Mouse (Mus musculus) embryonic facial prominence, embryonic 14.5 days (tissue): ENCODE data around the gene Ikbip. TPM values are rescaled to one million over a fixed set of nuclear protein-coding genes. Genes with fewer than 3 reads are reported as not detected.

ENCODE experiments used
- ATAC-seq: fragments of 200-750 bp; cut with Nextera tagmentation; 2 replicates; pipeline ENCODE4 v1.8.0; 2017; ENCODE audit warnings: low read depth, moderate number of reproducible peaks, moderate TSS enrichment
- DNase-seq: peaks from one replicate; pipeline ENCODE4 v3.0.0-alpha.2; 2015; ENCODE audit warnings: low spot score
- H3K27ac ChIP-seq: fragments of 300-500 bp; sonication (generic); replicated peaks from 2 replicates; pipeline ENCODE4 v1.5.1; 2014; ENCODE audit warnings: low read depth, mild to moderate bottlenecking, low read length, moderate library complexity
- H3K27me3 ChIP-seq: fragments of 300-500 bp; sonication (generic); replicated peaks from 2 replicates; pipeline ENCODE4 v1.6.1; 2014; ENCODE audit warnings: low read length; ENCODE audit not compliant: control insufficient read depth, insufficient read depth
- H3K36me3 ChIP-seq: fragments of 300-500 bp; sonication (generic); 2 replicates; pipeline ENCODE4 v1.6.1; 2014; ENCODE audit warnings: low read length, mixed read lengths; ENCODE audit not compliant: control insufficient read depth, insufficient read depth
- H3K4me1 ChIP-seq: fragments of 300-500 bp; sonication (generic); 2 replicates; pipeline ENCODE4 v1.6.1; 2014; ENCODE audit warnings: antibody characterized with exemption, low read length; ENCODE audit not compliant: control insufficient read depth, insufficient read depth
- H3K4me2 ChIP-seq: fragments of 300-500 bp; sonication (generic); 2 replicates; pipeline ENCODE4 v1.6.1; 2014; ENCODE audit warnings: low read depth, mild to moderate bottlenecking, low read length, moderate library complexity, mixed read lengths
- H3K4me3 ChIP-seq: fragments of 300-500 bp; sonication (generic); 2 replicates; pipeline ENCODE4 v1.5.1; 2014; ENCODE audit warnings: low read depth, mild to moderate bottlenecking, low read length
- H3K9ac ChIP-seq: fragments of 300-500 bp; sonication (generic); 2 replicates; pipeline ENCODE4 v1.6.1; 2014; ENCODE audit warnings: low read depth, mild to moderate bottlenecking, low read length, moderate library complexity, mixed read lengths
- H3K9me3 ChIP-seq: fragments of 300-500 bp; sonication (generic); 2 replicates; pipeline ENCODE4 v1.6.1; 2016; ENCODE audit warnings: low read length; ENCODE audit not compliant: control insufficient read depth
- WGBS: fragments of 180-500 bp; shearing (Covaris S2); extraction: QIAGEN DNeasy Blood & Tissue Kit; methylation state at CpG from one replicate; pipeline ENCODE4 v1.1.7; 2014; 5-methylcytosine and 5-hydroxymethylcytosine counted together
- polyA plus RNA-seq: library from polyadenylated mRNA; unstranded; fragments of >200 nt; fragmentation: Nextera tagmentation; extraction: Ambion mirVana; gene quantifications from 2 replicates; pipeline ENCODE4 v1.2.1, GENCODE M21; 2014

Ikbip gene
- polyA plus RNA-seq, 1 experiment from 2014 or later: 79.6 TPM

DNA sequence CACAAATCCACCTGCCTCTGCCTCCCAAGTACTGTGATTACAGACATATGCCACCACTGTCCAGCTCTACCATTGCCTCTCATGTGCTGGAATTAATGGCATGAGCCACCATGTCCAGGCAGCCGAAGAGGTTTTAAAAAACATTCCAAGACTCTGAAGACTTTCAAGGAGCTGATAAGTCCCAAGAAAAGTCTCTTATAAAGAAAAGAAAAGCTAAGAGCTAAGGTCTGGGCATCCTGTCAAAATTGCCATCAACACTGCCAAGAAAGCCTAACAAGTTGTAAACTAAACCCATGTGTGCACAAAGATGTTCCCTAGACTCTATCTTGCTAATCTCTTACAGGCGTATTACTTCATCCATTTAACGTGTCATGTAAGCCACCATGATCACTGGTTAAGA is 9.4 kb upstream of the Ikbip start:
- DNase-seq: peak; percentile 85
- H3K4me3 ChIP-seq: no peak overlapping the region
- H3K4me2 ChIP-seq: no peak overlapping the region
- H3K27me3 ChIP-seq: no peaks in the 10 kb centered on the region
- H3K36me3 ChIP-seq: peaks cover 46% of the 10 kb centered on the region
- H3K9ac ChIP-seq: no peak overlapping the region
- ATAC-seq: no peak
- H3K4me1 ChIP-seq: no peaks in the 10 kb centered on the region
- no peaks in the 10 kb centered on the region for H3K9me3 ChIP-seq
- 0 out of 2 replicates have a peak overlapping the region, but pooled peaks have one; percentile 21 for H3K27ac ChIP-seq
- WGBS: 55% methylated on average over 3 of the region's 3 CpGs

DNA sequence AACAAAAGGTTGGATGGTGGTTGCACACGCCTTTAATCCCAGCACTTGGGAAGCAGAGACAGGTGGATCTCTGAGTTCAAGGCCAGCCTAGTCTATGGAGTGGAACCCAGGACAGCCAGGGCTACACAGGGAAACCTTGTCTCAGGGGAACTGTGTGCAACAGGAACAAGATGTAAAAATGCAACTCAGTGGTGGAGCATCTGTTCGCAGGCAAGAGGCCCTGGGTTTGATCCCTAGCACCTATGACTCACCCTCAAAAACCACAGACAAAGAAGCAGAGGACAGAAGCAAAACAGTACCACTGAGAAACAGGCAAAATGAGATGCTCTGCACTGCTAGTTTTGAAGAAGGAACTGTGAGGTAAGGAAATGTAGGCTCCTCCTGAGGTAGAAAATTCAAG is 6.1 kb upstream of the Ikbip start:
- H3K27me3 ChIP-seq: no peaks in the 10 kb centered on the region
- no peaks in the 10 kb centered on the region for H3K9me3 ChIP-seq
- no peak overlapping the region for H3K9ac ChIP-seq
- no peak overlapping the region for H3K4me2 ChIP-seq
- 88% methylated on average over 2 of the region's 2 CpGs for WGBS
- H3K4me1 ChIP-seq: no peaks in the 10 kb centered on the region
- DNase-seq (no peak), ATAC-seq (no peak)
- H3K4me3 ChIP-seq: no peak overlapping the region
- H3K27ac ChIP-seq: no peak overlapping the region
- peaks cover 50% of the 10 kb centered on the region for H3K36me3 ChIP-seq

DNA sequence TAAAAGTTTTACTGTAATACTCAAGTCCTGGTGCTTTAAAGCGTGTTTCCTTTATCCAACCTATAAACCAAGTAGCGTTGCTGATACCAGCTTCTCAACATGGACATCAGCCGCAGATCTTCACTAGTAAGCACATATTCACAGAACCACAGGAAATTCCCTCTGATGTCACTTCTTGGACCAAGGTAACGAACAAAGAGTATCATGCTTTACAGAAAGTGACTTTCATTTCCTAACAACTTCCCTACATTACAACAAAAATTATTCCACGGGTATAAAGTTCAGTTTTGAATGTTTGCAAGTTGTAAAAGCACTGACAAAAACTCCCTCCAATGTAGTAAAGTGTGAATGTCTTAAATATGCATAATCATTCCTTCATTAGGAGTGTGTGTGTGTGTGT is 2.2 kb upstream of the Ikbip start:
- Histone ChIP-seq H3K27me3 (no peaks in the 10 kb centered on the region), H3K4me1 (peaks cover 6% of the 10 kb centered on the region; the same call in 1 of the 2 replicates), H3K9me3 (no peaks in the 10 kb centered on the region), H3K4me2 (peak overlapping the region; percentile 70; the same call in 1 of the 2 replicates), H3K27ac (no peak overlapping the region), H3K4me3 (no peak overlapping the region), H3K36me3 (peaks cover 42% of the 10 kb centered on the region), H3K9ac (no peak overlapping the region)
- WGBS: 81% methylated on average over 5 of the region's 5 CpGs
- ATAC-seq (no peak), DNase-seq (no peak)

DNA sequence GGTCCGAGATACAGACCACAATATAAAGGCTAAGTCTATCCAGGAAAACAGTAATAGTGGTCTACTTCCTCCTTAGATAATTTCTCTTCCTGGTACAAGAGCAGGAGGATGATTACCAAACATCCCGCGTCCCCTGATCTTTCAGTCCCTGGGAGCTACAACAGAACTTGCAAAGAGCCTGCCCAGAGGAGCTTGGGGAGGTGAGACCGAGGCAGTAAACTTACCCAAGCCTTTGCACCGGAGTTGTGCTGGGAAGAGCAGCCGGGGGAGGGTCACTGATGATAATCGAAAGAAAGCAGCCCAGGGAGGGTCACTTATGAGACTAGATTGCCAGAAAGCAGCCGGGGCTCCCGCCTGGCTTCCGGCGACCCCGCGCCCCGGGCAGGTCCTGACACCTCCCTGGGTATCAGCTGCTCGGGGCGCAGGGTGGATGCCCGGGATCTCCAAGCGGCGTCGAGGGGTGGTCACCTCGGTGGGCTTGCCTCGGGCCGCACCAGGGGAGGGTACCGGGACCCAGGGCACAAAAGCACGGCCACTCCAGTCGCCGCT is 707 bp upstream of the Ikbip start:
- DNase-seq (peak; percentile 47), ATAC-seq (peak; percentile 11)
- peaks cover 29% of the 10 kb centered on the region for H3K36me3 ChIP-seq
- under 1% methylated on average over 18 of the region's 27 CpGs for WGBS
- peak overlapping the region; percentile 87 for H3K27ac ChIP-seq
- H3K27me3 ChIP-seq: no peaks in the 10 kb centered on the region
- peaks cover 6% of the 10 kb centered on the region; the same call in 1 of the 2 replicates for H3K4me1 ChIP-seq
- peak overlapping the region; percentile 95 for H3K4me3 ChIP-seq
- H3K9me3 ChIP-seq: no peaks in the 10 kb centered on the region
- H3K4me2 ChIP-seq: peak overlapping the region; percentile 70
- peak overlapping the region; percentile 85 for H3K9ac ChIP-seq

DNA sequence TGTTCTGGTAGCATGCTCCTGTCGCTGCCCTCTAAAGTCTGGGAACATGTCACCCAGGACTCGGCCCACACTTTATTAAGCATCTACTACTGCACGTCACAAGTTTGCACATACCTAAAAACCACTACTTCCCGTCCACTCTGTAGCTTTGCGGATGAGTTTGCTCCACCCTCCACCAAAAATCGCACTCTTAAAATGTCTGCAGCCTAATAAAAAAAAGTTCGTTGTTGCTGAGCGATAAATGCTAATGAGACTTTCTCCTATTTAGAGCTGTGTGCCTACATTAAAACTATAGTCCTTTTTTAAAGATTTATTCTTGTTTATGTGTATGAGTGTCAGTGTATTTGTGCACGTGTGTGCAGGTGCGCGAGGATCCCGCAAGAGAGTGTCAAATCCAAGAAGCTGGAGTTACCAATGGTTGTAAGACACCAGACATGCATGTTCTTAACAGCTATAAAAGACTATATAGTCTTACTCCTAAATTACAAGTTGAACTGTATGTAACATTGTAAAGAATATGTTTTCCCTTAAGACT is 720 bp downstream of the Ikbip start:
- Histone ChIP-seq H3K9me3 (no peaks in the 10 kb centered on the region), H3K4me1 (peaks cover 6% of the 10 kb centered on the region; the same call in 1 of the 2 replicates), H3K9ac (peak overlapping the region; percentile 88), H3K27me3 (no peaks in the 10 kb centered on the region), H3K27ac (peak overlapping the region; percentile 75), H3K4me2 (peak overlapping the region; percentile 69), H3K36me3 (peaks cover 15% of the 10 kb centered on the region; the same call in 1 of the 2 replicates), H3K4me3 (peak overlapping the region; percentile 95)
- ATAC-seq (no peak; the same call in 1 of the 2 replicates), DNase-seq (no peak)
- WGBS: 40% methylated on average over 12 of the region's 12 CpGs

DNA sequence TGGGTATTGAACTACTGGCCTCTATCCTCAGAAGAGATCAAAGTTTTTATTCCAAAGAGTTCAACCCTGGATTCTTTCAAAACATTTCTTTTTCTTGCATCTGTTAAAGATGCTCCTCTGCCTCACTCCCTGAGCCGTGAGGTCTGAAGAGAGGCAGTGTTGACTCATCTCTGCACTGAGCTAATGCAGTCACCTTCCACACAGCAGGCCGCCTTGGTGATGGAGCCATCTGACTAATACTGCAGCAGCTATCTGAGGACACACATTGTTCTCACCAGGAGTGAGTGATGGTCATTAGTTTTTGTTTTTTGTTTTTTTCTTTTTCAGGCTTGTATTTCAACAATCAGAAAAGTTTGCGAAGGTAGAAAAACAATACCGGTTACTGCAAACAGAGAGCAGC is 10.1 kb downstream of the Ikbip start:
- Histone ChIP-seq H3K4me3 (no peak overlapping the region), H3K36me3 (peaks cover 45% of the 10 kb centered on the region), H3K9ac (no peak overlapping the region), H3K27ac (no peak overlapping the region), H3K4me1 (no peaks in the 10 kb centered on the region), H3K27me3 (no peaks in the 10 kb centered on the region), H3K9me3 (no peaks in the 10 kb centered on the region), H3K4me2 (no peak overlapping the region)
- no peak for DNase-seq
- ATAC-seq: no peak
- 95% methylated on average over 4 of the region's 4 CpGs for WGBS

DNA sequence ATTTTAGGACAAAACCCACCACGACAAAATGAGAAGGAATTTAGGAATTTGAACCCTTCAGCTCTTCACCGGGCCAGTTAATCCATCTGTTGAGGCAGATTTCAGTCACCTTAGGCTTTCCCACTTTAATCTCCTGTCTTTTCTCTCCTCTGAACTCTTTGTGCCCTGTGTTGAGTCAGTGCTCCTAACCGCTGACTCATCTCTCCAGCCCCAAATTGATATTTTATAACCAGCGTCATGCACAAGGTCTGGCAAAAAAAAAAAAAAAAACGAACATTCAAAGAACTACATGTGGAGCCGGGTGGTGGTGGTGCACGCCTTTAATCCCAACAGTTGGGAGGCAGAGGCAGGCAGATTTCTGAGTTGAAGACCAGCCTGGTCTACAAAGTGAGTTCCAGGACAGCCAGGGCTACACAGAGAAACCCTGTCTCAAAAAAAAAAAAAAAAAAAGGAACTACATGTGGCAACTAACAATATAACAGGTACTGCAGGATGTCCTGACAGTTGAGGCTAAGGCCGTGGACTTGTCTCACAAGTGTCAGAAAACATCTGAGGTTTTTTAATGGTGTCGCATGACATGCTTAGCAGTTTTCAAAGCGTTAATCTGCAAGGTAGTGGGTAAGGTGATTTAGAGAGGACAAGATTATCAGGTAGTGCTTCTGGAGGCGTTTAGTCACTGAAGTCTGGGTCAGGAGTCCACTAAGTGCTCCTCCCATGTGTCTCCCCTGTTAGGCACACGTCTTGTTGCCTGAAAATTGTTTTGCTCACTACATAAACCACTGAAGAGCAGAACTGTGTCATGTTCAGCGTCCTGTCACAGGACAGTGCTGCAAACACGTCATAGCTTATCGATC is 11.7 kb downstream of the Ikbip start:
- Histone ChIP-seq H3K9me3 (no peaks in the 10 kb centered on the region), H3K4me2 (no peak overlapping the region), H3K36me3 (peaks cover 51% of the 10 kb centered on the region), H3K27ac (no peak overlapping the region), H3K4me1 (no peaks in the 10 kb centered on the region), H3K4me3 (no peak overlapping the region), H3K9ac (no peak overlapping the region), H3K27me3 (no peaks in the 10 kb centered on the region)
- DNase-seq (no peak), ATAC-seq (no peak)
- 85% methylated on average over 15 of the region's 15 CpGs for WGBS

DNA sequence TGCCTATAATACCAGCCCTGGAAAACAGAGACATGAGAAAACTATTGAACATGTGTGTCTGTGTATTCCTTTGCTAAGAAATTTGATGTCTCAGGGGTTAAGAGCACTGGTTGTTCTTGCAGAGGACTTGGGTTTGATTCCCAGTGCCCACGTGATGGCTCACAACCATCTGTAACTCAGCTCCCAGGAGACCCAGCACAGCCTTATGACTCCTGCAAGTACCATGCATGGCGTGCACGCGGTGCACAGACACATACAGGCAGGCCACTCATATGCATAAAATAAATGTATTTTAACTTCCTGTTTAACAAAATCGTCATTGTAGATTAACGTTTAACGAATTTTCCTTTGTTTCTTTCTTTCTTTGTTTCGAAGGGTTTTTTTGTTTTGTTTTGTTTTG is 15.3 kb downstream of the Ikbip start:
- Histone ChIP-seq H3K4me3 (no peak overlapping the region), H3K9ac (no peak overlapping the region), H3K27ac (no peak overlapping the region), H3K27me3 (no peaks in the 10 kb centered on the region), H3K4me2 (no peak overlapping the region), H3K9me3 (no peaks in the 10 kb centered on the region), H3K36me3 (peaks cover 64% of the 10 kb centered on the region), H3K4me1 (no peaks in the 10 kb centered on the region)
- 92% methylated on average over 8 of the region's 8 CpGs for WGBS
- ATAC-seq: no peak
- no peak for DNase-seq
